Mouse (Mus musculus): ENCODE results near the gene Rtp2.

GRCm38 (mm10) chr16:23964706-23965367 is 32.6 kb upstream of the Rtp2 start:
- TF ChIP-seq CTCF (IDR thresholded peaks at IDR 0.05; ENCODE audit: extremely low read depth, insufficient read depth, insufficient read length, insufficient replicate concordance) (no peak), POLR2A (IDR thresholded peaks at IDR 0.05; ENCODE audit: low read depth, low read length) (no peak)

All from spleen, adult 2 months (tissue).